Mouse (Mus musculus): Measurements from ENCODE around the gene Nudt4. TPM values are rescaled to one million over a fixed set of nuclear protein-coding genes. Genes with fewer than 3 reads are reported as not detected.

Nudt4 gene
- polyA plus RNA-seq, 1 experiment = 15.9 TPM

DNA sequence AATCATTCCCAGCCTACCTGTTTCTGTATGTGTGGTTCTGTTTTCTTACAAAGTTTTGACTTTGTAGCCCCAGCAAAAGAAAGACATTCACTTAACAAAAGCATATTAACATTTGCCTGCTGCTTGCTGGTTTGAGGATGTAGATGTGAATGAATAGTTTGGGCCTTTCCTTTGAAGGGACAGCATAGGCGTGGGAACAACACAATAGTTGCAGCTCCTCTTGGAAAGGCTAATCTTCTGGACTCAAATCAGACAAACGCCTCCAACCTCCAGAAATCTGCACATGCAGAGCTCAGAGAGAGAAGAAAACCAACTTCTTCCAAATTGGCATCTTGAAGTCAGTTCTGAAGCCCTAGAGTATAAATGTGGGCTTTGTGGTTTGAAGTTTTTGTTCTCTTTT is 19.3 kb downstream of the Nudt4 start:
- H3K4me3 ChIP-seq (ENCODE audit: control insufficient read depth, insufficient read depth, low read length) = no peak overlapping the region
- 86% methylated on average over 2 of the region's 2 CpGs for WGBS
- TF ChIP-seq CTCF (IDR thresholded peaks at IDR 0.05; ENCODE audit: borderline replicate concordance, control insufficient read depth, extremely low read depth, insufficient read depth, low read length, poor library complexity) (no peak), POLR2A (IDR thresholded peaks at IDR 0.05; ENCODE audit: control insufficient read depth, extremely low read depth, insufficient read depth, low read length, poor library complexity) (no peak)
- DNase-seq = no peak
- H3K4me1 ChIP-seq (replicated peaks; ENCODE audit: control insufficient read depth, insufficient read depth, low read length) = no peaks in the 10 kb centered on the region
- H3K27me3 ChIP-seq (ENCODE audit: control insufficient read depth, insufficient read depth, low read length) = no peaks in the 10 kb centered on the region
- no peak overlapping the region for H3K27ac ChIP-seq (ENCODE audit: control insufficient read depth, insufficient read depth, low read length)
- peaks cover 27% of the 10 kb centered on the region; the same call in 1 of the 2 replicates for H3K36me3 ChIP-seq (ENCODE audit: control insufficient read depth, insufficient read depth, low read length)

DNA sequence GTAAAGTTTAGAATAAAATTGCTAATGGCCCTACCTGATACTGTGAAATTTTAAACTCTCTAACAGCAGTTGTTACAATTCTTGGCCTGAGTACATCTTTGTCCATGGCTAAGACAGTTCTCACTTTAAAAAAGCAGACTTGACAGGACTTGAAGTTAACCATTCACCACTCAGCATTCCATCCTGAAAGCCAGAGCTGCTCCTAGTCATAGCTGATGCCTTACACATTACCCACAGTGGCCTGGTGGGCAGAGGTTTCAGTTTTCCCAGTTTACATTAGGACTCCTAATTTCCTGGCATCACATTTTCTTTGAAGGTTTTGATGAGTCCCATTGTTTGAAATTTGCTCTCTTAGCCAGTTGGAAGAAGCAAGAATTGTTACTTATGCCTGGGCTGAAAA is 19.9 kb downstream of the Nudt4 start:
- H3K4me3 ChIP-seq (ENCODE audit: control insufficient read depth, insufficient read depth, low read length) = no peak overlapping the region
- H3K27me3 ChIP-seq (ENCODE audit: control insufficient read depth, insufficient read depth, low read length) = no peaks in the 10 kb centered on the region
- H3K27ac ChIP-seq (ENCODE audit: control insufficient read depth, insufficient read depth, low read length) = no peak overlapping the region
- peaks cover 27% of the 10 kb centered on the region; the same call in 1 of the 2 replicates for H3K36me3 ChIP-seq (ENCODE audit: control insufficient read depth, insufficient read depth, low read length)
- TF ChIP-seq POLR2A (IDR thresholded peaks at IDR 0.05; ENCODE audit: control insufficient read depth, extremely low read depth, insufficient read depth, low read length, poor library complexity) (no peak), CTCF (IDR thresholded peaks at IDR 0.05; ENCODE audit: borderline replicate concordance, control insufficient read depth, extremely low read depth, insufficient read depth, low read length, poor library complexity) (no peak)
- no peaks in the 10 kb centered on the region for H3K4me1 ChIP-seq (replicated peaks; ENCODE audit: control insufficient read depth, insufficient read depth, low read length)
- no peak for DNase-seq

DNA sequence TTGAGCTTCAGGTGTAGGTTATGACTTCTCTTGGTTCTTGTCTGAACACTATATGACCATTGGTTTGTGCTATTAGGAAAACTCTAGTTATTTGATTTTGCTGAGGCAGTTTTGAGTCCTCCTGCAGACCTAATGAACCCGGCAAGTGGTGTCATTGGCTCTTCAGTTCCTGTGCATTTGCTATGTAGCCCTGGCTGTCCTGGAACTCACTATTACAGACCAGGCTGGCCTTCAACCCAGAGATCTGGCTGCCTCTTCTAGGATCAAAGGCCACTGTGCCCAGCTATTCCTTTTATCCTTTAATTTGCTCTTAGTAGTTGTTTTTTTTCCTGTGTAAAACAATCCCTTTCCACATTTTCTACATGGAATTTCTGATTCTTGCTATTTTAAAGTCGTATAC is 20.6 kb downstream of the Nudt4 start:
- TF ChIP-seq CTCF (IDR thresholded peaks at IDR 0.05; ENCODE audit: borderline replicate concordance, control insufficient read depth, extremely low read depth, insufficient read depth, low read length, poor library complexity) (no peak), POLR2A (IDR thresholded peaks at IDR 0.05; ENCODE audit: control insufficient read depth, extremely low read depth, insufficient read depth, low read length, poor library complexity) (no peak)
- WGBS = 97% methylated on average over 2 of the region's 2 CpGs
- DNase-seq = no peak
- Histone ChIP-seq H3K4me1 (replicated peaks; ENCODE audit: control insufficient read depth, insufficient read depth, low read length) (no peaks in the 10 kb centered on the region), H3K36me3 (ENCODE audit: control insufficient read depth, insufficient read depth, low read length) (peaks cover 27% of the 10 kb centered on the region; the same call in 1 of the 2 replicates), H3K27me3 (ENCODE audit: control insufficient read depth, insufficient read depth, low read length) (no peaks in the 10 kb centered on the region), H3K4me3 (ENCODE audit: control insufficient read depth, insufficient read depth, low read length) (no peak overlapping the region), H3K27ac (ENCODE audit: control insufficient read depth, insufficient read depth, low read length) (no peak overlapping the region)

DNA sequence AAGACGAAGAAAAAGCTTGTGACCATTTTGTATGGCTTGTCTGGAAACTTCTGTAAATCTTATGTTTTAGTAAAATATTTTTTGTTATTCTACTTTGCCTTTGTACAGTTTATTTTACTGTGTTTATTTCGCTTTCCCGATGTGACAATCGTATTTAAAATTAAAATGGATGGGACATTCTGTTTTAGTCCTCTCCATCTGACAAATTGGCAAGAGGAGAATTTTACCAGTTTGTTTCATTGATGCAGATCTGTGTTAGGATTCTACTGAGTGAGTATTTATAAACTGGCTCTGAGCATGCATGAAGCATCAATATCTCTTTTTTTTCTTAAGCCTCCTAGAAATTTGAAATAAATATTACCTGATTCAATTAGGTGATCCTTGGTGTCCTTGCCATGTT is 21.0 kb downstream of the Nudt4 start:
- Histone ChIP-seq H3K4me3 (ENCODE audit: control insufficient read depth, insufficient read depth, low read length) (no peak overlapping the region), H3K27ac (ENCODE audit: control insufficient read depth, insufficient read depth, low read length) (no peak overlapping the region), H3K27me3 (ENCODE audit: control insufficient read depth, insufficient read depth, low read length) (no peaks in the 10 kb centered on the region), H3K4me1 (replicated peaks; ENCODE audit: control insufficient read depth, insufficient read depth, low read length) (no peaks in the 10 kb centered on the region), H3K36me3 (ENCODE audit: control insufficient read depth, insufficient read depth, low read length) (peaks cover 23% of the 10 kb centered on the region; the same call in 1 of the 2 replicates)
- no peak for TF ChIP-seq POLR2A (IDR thresholded peaks at IDR 0.05; ENCODE audit: control insufficient read depth, extremely low read depth, insufficient read depth, low read length, poor library complexity)
- TF ChIP-seq CTCF (IDR thresholded peaks at IDR 0.05; ENCODE audit: borderline replicate concordance, control insufficient read depth, extremely low read depth, insufficient read depth, low read length, poor library complexity) = no peak
- DNase-seq = no peak
- 97% methylated on average over 4 of the region's 4 CpGs for WGBS

DNA sequence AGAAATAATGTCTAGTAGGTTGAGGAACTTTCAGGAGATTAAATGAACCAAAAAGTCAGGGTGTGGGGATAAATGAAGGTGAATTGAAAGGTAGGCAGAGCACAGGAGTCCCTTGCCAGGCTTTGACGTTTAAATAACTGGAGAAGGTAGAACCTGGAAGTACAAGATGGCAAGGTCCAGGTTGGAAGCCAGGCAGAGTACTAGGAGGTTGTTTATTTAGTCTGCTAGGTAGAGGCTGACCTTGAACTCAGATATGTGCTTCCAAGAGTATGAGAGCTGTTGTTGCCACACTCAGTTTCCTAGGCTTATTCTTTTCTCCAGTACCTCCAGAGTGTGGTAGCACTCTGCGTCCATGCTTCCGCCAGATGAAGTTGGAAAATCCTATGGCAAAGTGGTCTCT is 24.1 kb downstream of the Nudt4 start:
- H3K27ac ChIP-seq (ENCODE audit: control insufficient read depth, insufficient read depth, low read length) = no peak overlapping the region

DNA sequence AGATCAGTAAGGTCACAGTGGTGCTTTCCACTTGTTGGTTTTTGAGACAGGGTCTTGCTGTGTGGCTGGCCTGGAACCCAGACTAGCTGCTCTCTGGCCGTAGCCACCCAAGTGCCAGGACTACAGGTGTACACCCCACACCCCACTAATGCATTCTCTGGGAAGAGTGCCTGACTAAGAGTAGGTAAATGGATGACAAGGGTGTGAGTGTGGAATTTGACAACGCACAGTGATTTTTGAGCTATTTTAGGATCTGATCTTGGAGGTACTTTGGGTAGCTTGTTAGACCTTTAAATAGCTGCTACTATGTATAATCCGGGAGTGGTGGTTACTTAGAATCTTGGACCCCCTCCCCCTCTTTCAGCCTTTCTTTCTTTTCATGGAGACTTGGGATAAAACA is 24.7 kb downstream of the Nudt4 start:
- Histone ChIP-seq H3K4me3 (ENCODE audit: control insufficient read depth, insufficient read depth, low read length) (no peak overlapping the region), H3K36me3 (ENCODE audit: control insufficient read depth, insufficient read depth, low read length) (peaks cover 7% of the 10 kb centered on the region; the same call in 1 of the 2 replicates), H3K27ac (ENCODE audit: control insufficient read depth, insufficient read depth, low read length) (no peak overlapping the region), H3K4me1 (replicated peaks; ENCODE audit: control insufficient read depth, insufficient read depth, low read length) (no peaks in the 10 kb centered on the region), H3K27me3 (ENCODE audit: control insufficient read depth, insufficient read depth, low read length) (no peaks in the 10 kb centered on the region)
- DNase-seq = no peak
- TF ChIP-seq CTCF (IDR thresholded peaks at IDR 0.05; ENCODE audit: borderline replicate concordance, control insufficient read depth, extremely low read depth, insufficient read depth, low read length, poor library complexity) (no peak), POLR2A (IDR thresholded peaks at IDR 0.05; ENCODE audit: control insufficient read depth, extremely low read depth, insufficient read depth, low read length, poor library complexity) (no peak)
- WGBS = 94% methylated on average over 3 of the region's 3 CpGs

More for the DNA sequence above, 24.1 kb downstream of the Nudt4 start:
- WGBS = 98% methylated on average over 3 of the region's 3 CpGs
- H3K27me3 ChIP-seq (ENCODE audit: control insufficient read depth, insufficient read depth, low read length) = no peaks in the 10 kb centered on the region
- DNase-seq = no peak
- peaks cover 13% of the 10 kb centered on the region; the same call in 1 of the 2 replicates for H3K36me3 ChIP-seq (ENCODE audit: control insufficient read depth, insufficient read depth, low read length)
- no peak overlapping the region for H3K4me3 ChIP-seq (ENCODE audit: control insufficient read depth, insufficient read depth, low read length)
- TF ChIP-seq POLR2A (IDR thresholded peaks at IDR 0.05; ENCODE audit: control insufficient read depth, extremely low read depth, insufficient read depth, low read length, poor library complexity) (no peak), CTCF (IDR thresholded peaks at IDR 0.05; ENCODE audit: borderline replicate concordance, control insufficient read depth, extremely low read depth, insufficient read depth, low read length, poor library complexity) (no peak)
- H3K4me1 ChIP-seq (replicated peaks; ENCODE audit: control insufficient read depth, insufficient read depth, low read length) = no peaks in the 10 kb centered on the region

DNA sequence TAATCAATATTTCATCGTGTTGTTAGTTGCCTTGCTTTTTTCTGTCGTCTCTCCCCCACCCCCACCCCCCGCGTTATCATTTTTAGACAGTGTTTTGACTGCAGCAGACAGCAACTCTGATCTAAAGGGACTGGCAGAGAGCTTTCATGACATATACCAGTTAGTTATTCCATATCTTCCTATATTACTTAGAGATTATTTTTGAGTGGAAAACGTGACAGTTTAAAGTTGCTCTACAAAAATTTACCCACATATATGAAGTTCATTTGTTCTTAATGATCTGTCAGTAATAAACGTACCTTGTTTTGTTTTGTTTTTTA is 27.8 kb downstream of the Nudt4 start:
- no peak for DNase-seq
- H3K27ac ChIP-seq (ENCODE audit: control insufficient read depth, insufficient read depth, low read length) = no peak overlapping the region
- no peaks in the 10 kb centered on the region for H3K27me3 ChIP-seq (ENCODE audit: control insufficient read depth, insufficient read depth, low read length)
- TF ChIP-seq POLR2A (IDR thresholded peaks at IDR 0.05; ENCODE audit: control insufficient read depth, extremely low read depth, insufficient read depth, low read length, poor library complexity) (no peak), CTCF (IDR thresholded peaks at IDR 0.05; ENCODE audit: borderline replicate concordance, control insufficient read depth, extremely low read depth, insufficient read depth, low read length, poor library complexity) (no peak)
- no peak overlapping the region for H3K4me3 ChIP-seq (ENCODE audit: control insufficient read depth, insufficient read depth, low read length)
- 91% methylated on average over 6 of the region's 6 CpGs for WGBS
- H3K36me3 ChIP-seq (ENCODE audit: control insufficient read depth, insufficient read depth, low read length) = no peaks in the 10 kb centered on the region
- H3K4me1 ChIP-seq (replicated peaks; ENCODE audit: control insufficient read depth, insufficient read depth, low read length) = no peaks in the 10 kb centered on the region; the same call in 1 of the 2 replicates

All from thymus, adult 2 months (tissue).